Mouse (Mus musculus) midbrain, embryonic 12.5 days (tissue): ENCODE measurements at regions not wholly inside any gene's neighbourhood (a gene's known extent, or its start where the extent isn't known, plus 50 kb on each side); places are given as distances from the start of the nearest gene placed in this dataset.

Experiments
- ATAC-seq: fragments of 200-750 bp; cut with Nextera tagmentation; 2 replicates; pipeline ENCODE4 v1.8.0; 2017; ENCODE audit warnings: low read depth, moderate TSS enrichment, moderate library complexity; ENCODE audit not compliant: low FRiP score
- H3K27ac ChIP-seq: fragments of 300-500 bp; sonication (generic); replicated peaks from 2 replicates; pipeline ENCODE4 v1.5.1; 2016; ENCODE audit warnings: mild to moderate bottlenecking
- H3K27me3 ChIP-seq: fragments of 300-500 bp; sonication (generic); 2 replicates; pipeline ENCODE4 v1.6.1; 2016; ENCODE audit warnings: mild to moderate bottlenecking
- H3K36me3 ChIP-seq: fragments of 300-500 bp; sonication (generic); 2 replicates; pipeline ENCODE4 v1.6.1; 2016
- H3K4me1 ChIP-seq: fragments of 300-500 bp; sonication (generic); 2 replicates; pipeline ENCODE4 v1.6.1; 2016
- H3K4me2 ChIP-seq: fragments of 300-500 bp; sonication (generic); replicated peaks from 2 replicates; pipeline ENCODE4 v1.6.1; 2016; ENCODE audit warnings: mild to moderate bottlenecking, moderate library complexity
- H3K4me3 ChIP-seq: fragments of 300-500 bp; sonication (generic); 2 replicates; pipeline ENCODE4 v1.5.1; 2016; ENCODE audit warnings: mild to moderate bottlenecking
- H3K9ac ChIP-seq: fragments of 300-500 bp; sonication (generic); replicated peaks from 2 replicates; pipeline ENCODE4 v1.6.1; 2016; ENCODE audit warnings: mild to moderate bottlenecking, moderate library complexity
- H3K9me3 ChIP-seq: fragments of 300-500 bp; sonication (generic); 2 replicates; pipeline ENCODE4 v1.6.1; 2016; ENCODE audit warnings: mild to moderate bottlenecking
- WGBS: fragments of 180-500 bp; shearing (Covaris S2); methylation state at CpG from one replicate; pipeline ENCODE4 v1.1.7; 2016; 5-methylcytosine and 5-hydroxymethylcytosine counted together

DNA sequence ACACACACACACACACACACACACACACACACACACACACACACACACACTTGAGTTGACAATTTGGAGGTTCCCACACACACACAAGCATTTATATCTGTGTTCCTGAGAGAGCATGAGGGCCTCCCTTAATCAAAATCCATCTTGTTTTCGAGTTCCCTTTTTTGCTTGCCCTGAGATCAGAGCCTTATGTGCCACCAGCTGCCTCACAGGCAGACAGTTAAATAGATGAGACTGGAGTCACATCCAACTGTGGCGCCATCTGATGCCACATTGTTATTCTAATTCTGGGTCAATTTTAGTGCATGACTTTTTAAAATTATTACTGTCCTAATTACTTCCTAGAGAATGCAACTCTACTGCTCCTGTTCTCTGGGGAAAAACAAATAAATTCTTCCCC lies 91.2 kb upstream of the Syndig1 start:
- WGBS, result 65% methylated on average over 2 of the region's 2 CpGs
- H3K4me1 ChIP-seq, result no peaks in the 10 kb centered on the region
- no peaks in the 10 kb centered on the region for H3K27me3 ChIP-seq
- no peak overlapping the region for H3K4me3 ChIP-seq
- no peak overlapping the region for H3K4me2 ChIP-seq
- H3K9ac ChIP-seq, result no peak overlapping the region
- no peaks in the 10 kb centered on the region for H3K9me3 ChIP-seq
- ATAC-seq, result peak; percentile 28; the same call in 1 of the 2 replicates
- no peak overlapping the region for H3K27ac ChIP-seq
- H3K36me3 ChIP-seq, result no peaks in the 10 kb centered on the region

DNA sequence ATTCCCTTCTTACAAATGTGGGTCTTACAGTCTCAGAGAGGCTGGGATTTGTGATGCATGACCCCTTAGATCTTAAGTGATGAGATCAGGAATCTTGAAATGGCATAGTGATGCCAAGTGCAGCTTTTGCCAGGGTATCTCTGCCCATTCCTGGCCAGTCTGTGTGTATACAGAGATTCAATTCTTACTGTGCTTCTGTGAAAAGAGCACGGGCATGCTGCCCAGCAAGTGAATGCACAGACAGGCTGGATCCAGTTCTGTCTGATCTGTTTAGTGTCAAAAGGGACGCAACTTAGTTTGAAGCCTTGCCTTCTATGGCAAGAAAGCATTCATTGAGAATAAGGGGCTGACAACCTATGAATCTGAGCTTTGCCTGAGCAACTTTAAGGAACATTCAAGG lies 89.1 kb upstream of the Syndig1 start:
- no peak for ATAC-seq
- WGBS, result 85% methylated on average over 2 of the region's 2 CpGs
- H3K9me3 ChIP-seq, result no peaks in the 10 kb centered on the region
- no peaks in the 10 kb centered on the region for H3K4me1 ChIP-seq
- no peaks in the 10 kb centered on the region for H3K36me3 ChIP-seq
- H3K4me2 ChIP-seq, result no peak overlapping the region
- H3K9ac ChIP-seq, result no peak overlapping the region
- H3K27ac ChIP-seq, result no peak overlapping the region
- no peak overlapping the region for H3K4me3 ChIP-seq
- H3K27me3 ChIP-seq, result no peaks in the 10 kb centered on the region

DNA sequence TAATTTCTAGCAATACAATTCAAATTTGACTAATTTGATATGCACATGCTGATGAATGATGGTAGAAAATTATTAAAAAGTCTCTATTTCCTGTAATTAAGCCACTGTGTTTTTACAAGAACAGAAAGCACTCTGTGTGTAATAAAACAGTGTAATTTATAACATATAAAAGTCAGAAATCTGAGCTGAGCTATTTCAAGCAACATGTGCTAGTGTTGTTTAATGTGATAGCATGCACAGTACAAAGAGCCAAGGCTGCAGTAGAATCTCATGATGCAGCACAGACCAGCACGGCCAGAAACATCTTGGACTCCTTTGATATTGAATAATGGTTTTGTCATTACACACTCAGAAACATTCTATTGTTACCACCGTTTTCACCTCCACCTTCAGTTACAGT lies 86.3 kb upstream of the Syndig1 start:
- ATAC-seq, result no peak
- 94% methylated on average over 2 of the region's 2 CpGs for WGBS
- no peak overlapping the region for H3K4me2 ChIP-seq

DNA sequence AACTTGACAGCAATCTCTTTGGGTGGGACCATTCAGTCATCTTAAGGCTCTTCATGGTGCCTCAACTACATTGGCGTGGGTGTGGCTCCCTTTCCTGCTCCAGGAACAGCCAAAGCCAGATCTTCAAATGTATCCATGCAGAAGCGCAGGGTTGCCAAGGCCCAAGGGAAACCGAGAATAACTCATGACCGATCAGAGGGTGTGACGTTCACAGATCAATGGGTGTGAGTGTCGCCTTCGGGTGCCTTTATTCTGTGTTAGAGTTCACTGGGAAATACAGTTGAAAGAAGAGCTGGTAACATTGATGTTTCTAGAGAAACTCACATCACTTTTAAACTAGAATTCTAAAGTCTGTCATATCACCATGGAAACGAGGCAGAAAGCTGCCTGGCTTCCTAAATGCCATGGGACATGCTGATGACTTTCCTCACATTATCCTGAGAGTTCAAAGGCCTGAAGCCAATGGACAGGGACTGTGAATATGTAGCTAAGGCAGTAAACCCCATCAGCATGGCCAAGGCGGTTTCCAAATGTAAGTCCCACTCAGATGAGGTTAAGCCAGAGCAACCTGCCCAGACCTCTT lies 80.7 kb upstream of the Syndig1 start:
- Histone ChIP-seq H3K27ac (no peak overlapping the region), H3K4me3 (no peak overlapping the region), H3K9me3 (no peaks in the 10 kb centered on the region), H3K36me3 (no peaks in the 10 kb centered on the region), H3K4me1 (no peaks in the 10 kb centered on the region), H3K4me2 (no peak overlapping the region), H3K27me3 (no peaks in the 10 kb centered on the region), H3K9ac (no peak overlapping the region)
- ATAC-seq, result no peak
- WGBS, result 89% methylated on average over 9 of the region's 9 CpGs

More for the DNA sequence above, 86.3 kb upstream of the Syndig1 start:
- H3K9me3 ChIP-seq, result no peaks in the 10 kb centered on the region
- H3K36me3 ChIP-seq, result no peaks in the 10 kb centered on the region
- H3K4me3 ChIP-seq, result no peak overlapping the region
- no peak overlapping the region for H3K27ac ChIP-seq
- H3K27me3 ChIP-seq, result no peaks in the 10 kb centered on the region
- no peak overlapping the region for H3K9ac ChIP-seq
- H3K4me1 ChIP-seq, result no peaks in the 10 kb centered on the region

DNA sequence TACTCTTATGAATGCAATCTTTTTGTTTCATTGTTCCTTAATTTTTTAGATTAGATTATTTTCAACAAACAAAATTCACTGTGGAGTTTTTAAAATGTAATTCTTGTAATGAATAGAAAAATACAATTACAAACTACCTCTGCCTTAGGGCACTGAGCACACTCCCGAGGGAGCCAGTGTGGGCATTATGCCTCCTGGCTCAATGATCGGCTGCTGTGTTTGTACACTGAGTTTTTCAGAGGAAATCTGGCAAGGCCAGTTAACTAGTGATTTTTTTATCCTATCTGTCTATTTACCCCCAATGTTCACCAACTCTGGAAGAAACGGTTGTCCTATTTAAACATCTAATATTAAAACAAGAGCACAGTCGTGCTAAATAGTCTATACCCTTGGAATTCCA lies 69.9 kb upstream of the Syndig1 start:
- no peak overlapping the region for H3K9ac ChIP-seq
- no peak for ATAC-seq
- no peaks in the 10 kb centered on the region for H3K9me3 ChIP-seq
- H3K4me1 ChIP-seq, result no peaks in the 10 kb centered on the region
- no peak overlapping the region for H3K4me2 ChIP-seq
- H3K27me3 ChIP-seq, result no peaks in the 10 kb centered on the region
- H3K4me3 ChIP-seq, result no peak overlapping the region
- 80% methylated on average over 4 of the region's 4 CpGs for WGBS
- no peaks in the 10 kb centered on the region for H3K36me3 ChIP-seq
- no peak overlapping the region for H3K27ac ChIP-seq

DNA sequence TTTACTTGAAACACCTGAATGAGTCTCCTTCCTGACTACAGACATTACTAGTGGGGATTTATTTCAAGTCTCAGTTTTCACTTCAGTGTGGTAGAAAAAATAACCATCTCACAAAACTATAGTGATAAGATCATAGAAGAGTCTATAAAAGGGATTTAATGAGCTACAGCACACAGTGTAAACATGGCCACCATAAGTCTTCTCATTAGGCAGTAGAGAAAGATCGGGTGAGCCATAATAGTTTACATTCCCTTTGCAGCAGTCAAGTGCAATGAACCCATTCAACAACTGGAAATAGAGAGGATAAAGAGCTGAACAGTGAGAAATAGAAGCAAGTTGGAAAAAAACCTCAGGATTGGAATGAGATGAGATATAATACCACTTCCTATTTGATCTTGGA lies 65.1 kb upstream of the Syndig1 start:
- 89% methylated on average over 1 of the region's 1 CpGs for WGBS
- H3K36me3 ChIP-seq, result no peaks in the 10 kb centered on the region
- no peaks in the 10 kb centered on the region for H3K9me3 ChIP-seq
- no peak overlapping the region for H3K9ac ChIP-seq
- H3K4me1 ChIP-seq, result no peaks in the 10 kb centered on the region
- no peaks in the 10 kb centered on the region for H3K27me3 ChIP-seq
- no peak overlapping the region for H3K27ac ChIP-seq
- no peak for ATAC-seq
- H3K4me2 ChIP-seq, result no peak overlapping the region
- no peak overlapping the region for H3K4me3 ChIP-seq

DNA sequence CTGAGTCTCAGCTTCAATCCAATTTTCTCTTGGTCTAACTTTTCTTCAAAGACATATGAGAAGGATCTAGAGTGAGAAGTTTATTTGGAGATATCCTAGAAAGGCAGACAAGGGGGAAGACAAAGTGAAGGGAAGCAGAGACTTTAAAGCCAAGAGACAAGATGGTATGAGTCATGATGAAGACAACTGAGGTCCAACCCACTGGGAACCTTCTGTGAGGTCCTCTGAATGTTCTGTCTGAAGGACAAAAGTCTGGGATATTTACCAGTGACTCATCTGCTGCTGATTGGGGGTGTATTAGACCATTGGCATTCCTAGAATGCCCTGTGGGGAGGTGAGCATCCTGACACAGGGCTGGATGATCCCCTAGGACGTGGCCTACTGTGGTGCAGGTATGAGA lies 61.0 kb upstream of the Syndig1 start:
- no peak overlapping the region for H3K4me3 ChIP-seq
- WGBS, result 60% methylated on average over 1 of the region's 1 CpGs
- no peaks in the 10 kb centered on the region for H3K9me3 ChIP-seq
- no peak overlapping the region for H3K27ac ChIP-seq
- no peaks in the 10 kb centered on the region for H3K36me3 ChIP-seq
- H3K27me3 ChIP-seq, result no peaks in the 10 kb centered on the region
- H3K4me2 ChIP-seq, result no peak overlapping the region
- ATAC-seq, result no peak
- no peaks in the 10 kb centered on the region for H3K4me1 ChIP-seq
- H3K9ac ChIP-seq, result no peak overlapping the region

DNA sequence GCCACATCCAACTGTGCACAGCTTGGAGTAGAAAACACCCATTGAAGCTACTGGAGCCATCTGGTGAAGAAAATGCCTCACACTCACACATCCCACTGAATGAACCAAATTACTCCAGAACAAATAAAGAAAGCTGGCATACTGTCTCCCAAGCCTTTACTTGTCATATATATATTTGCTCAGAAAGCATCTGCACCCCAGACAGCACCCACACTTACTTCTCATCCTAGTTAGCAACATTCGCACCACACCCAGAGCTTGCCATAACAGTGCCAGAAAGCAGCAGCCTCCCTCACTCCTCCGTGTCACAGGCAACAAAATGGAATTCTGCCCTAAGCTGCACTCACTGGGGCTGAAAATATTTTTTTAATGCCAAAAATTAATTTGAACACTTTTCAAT lies 60.5 kb upstream of the Syndig1 start:
- Histone ChIP-seq H3K27ac (no peak overlapping the region), H3K27me3 (no peaks in the 10 kb centered on the region), H3K9me3 (no peaks in the 10 kb centered on the region), H3K4me1 (no peaks in the 10 kb centered on the region), H3K4me3 (no peak overlapping the region), H3K4me2 (no peak overlapping the region), H3K36me3 (no peaks in the 10 kb centered on the region), H3K9ac (no peak overlapping the region)
- WGBS, result 82% methylated on average over 2 of the region's 2 CpGs
- no peak for ATAC-seq

DNA sequence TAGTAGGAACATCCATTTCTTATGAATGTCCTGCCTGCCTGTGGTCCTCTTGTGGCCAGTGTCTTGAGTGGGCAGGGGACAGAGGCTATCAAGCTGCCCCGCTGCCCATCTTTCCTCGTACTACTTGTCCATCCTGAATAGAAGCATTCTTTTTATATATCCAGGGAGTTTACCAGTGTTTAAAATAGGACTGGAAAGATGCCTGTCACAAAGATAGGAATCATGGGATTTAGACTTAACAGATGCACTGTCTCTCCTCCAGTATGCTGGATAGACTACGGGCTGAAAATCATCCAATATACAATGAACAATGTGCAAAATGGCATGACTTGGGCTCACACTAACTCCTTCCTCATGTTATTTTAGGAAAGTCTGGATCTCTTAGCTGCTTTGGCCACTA lies 51.7 kb upstream of the Syndig1 start:
- H3K9ac ChIP-seq, result no peak overlapping the region
- WGBS, result 96% methylated on average over 3 of the region's 3 CpGs
- no peak for ATAC-seq

More for the DNA sequence above, 51.7 kb upstream of the Syndig1 start:
- Histone ChIP-seq H3K4me1 (no peaks in the 10 kb centered on the region), H3K4me2 (no peak overlapping the region), H3K36me3 (no peaks in the 10 kb centered on the region), H3K4me3 (no peak overlapping the region), H3K9me3 (no peaks in the 10 kb centered on the region), H3K27ac (no peak overlapping the region), H3K27me3 (no peaks in the 10 kb centered on the region)
